Mouse (Mus musculus) C2C12 (cell line): ENCODE results near the gene Zfp978. TPM values are rescaled to one million over a fixed set of nuclear protein-coding genes. Genes with fewer than 3 reads are reported as not detected.
"Not testable (repeated sequence)": the region's sequence is repeated elsewhere in the genome, so short reads cannot be mapped to it uniquely, and the experiment has no call there.

Experiments
- H3K27me3 ChIP-seq: one replicate; pipeline ENCODE4 v1.6.1; 2011; ENCODE audit not compliant: control insufficient read depth, insufficient read depth, insufficient read length
- H3K36me3 ChIP-seq: one replicate; pipeline ENCODE4 v1.6.1; 2011; ENCODE audit not compliant: control insufficient read depth, insufficient read depth
- H3K4me3 ChIP-seq: one replicate; pipeline ENCODE4 v1.5.1; 2011; ENCODE audit warnings: mild to moderate bottlenecking, control low read depth; ENCODE audit not compliant: poor library complexity, insufficient read depth, severe bottlenecking
- H3K79me2 ChIP-seq: one replicate; pipeline ENCODE4 v1.6.1; 2011; ENCODE audit not compliant: control insufficient read depth, insufficient read depth
- H3K79me3 ChIP-seq: one replicate; pipeline ENCODE4 v1.6.1; 2011; ENCODE audit warnings: low read depth, control low read depth
- H3ac ChIP-seq: one replicate; pipeline ENCODE3; 2011; ENCODE audit warnings: low read depth; ENCODE audit not compliant: control insufficient read depth, insufficient read length
- CEBPB ChIP-seq: IDR thresholded peaks from one replicate; pipeline ENCODE4 v1.6.1; 2011; ENCODE audit warnings: low read depth, mild to moderate bottlenecking, control low read depth, moderate library complexity
- CTCF ChIP-seq: IDR thresholded peaks from one replicate; pipeline ENCODE4 v1.5.1; 2011; ENCODE audit not compliant: control insufficient read depth, insufficient read depth, insufficient read length
- FOSL1 ChIP-seq: IDR thresholded peaks from one replicate; pipeline ENCODE4 v1.8.0; 2011; ENCODE audit warnings: mild to moderate bottlenecking, low read length; ENCODE audit not compliant: poor library complexity, insufficient read depth, severe bottlenecking
- MAX ChIP-seq: IDR thresholded peaks from one replicate; pipeline ENCODE4 v1.6.1; 2011; ENCODE audit warnings: mild to moderate bottlenecking, control low read depth
- MYOD1 ChIP-seq: IDR thresholded peaks from one replicate; pipeline ENCODE4 v1.6.1; 2011; ENCODE audit warnings: low read depth; ENCODE audit not compliant: control insufficient read depth, insufficient read length
- MYOG ChIP-seq: IDR thresholded peaks from one replicate; pipeline ENCODE4 v1.6.1; 2011; ENCODE audit not compliant: control insufficient read depth, insufficient read length; ENCODE audit errors: extremely low read depth
- USF1 ChIP-seq: IDR thresholded peaks from one replicate; pipeline ENCODE4 v1.6.1; 2011; ENCODE audit warnings: low read depth, mild to moderate bottlenecking, control low read depth, moderate library complexity
- polyA plus RNA-seq: library from polyadenylated mRNA; unstranded; fragments of >200 nt; fragmentation: generic; extraction: Trizol; gene quantifications from one replicate; pipeline ENCODE4 v1.2.1, GENCODE M21; 2012; ENCODE audit warnings: missing spikeins

The Zfp978 gene
- polyA plus RNA-seq, 1 experiment, result 0.04 TPM

DNA sequence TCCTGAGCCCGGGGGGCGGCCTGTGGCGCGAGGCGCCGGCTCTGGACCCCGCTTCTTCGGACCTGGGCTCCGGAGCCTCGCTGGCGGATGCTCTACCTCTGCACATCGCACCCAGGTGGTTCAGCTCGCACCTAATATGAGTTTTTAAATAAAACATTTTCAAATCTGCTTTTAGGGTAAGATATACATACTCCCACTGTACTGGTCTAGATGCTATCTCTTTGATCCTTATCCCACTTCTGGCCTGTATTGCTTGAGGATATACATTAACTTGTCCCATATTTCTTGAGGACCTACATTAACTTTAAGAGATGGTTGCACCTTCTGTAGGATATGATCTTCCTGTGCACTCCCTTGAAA, 46.3 kb downstream of the Zfp978 start:
- no peaks in the 10 kb centered on the region for H3K79me2 ChIP-seq
- no peaks in the 10 kb centered on the region for H3K79me3 ChIP-seq
- no peaks in the 10 kb centered on the region for H3K27me3 ChIP-seq
- H3ac ChIP-seq, result no peak overlapping the region
- no peaks in the 10 kb centered on the region for H3K36me3 ChIP-seq
- H3K4me3 ChIP-seq, result no peak overlapping the region
- TF ChIP-seq CEBPB, result no peak
- no peak for TF ChIP-seq USF1
- TF ChIP-seq MYOD1, result no peak
- no peak for TF ChIP-seq MAX
- no peak for TF ChIP-seq FOSL1
- TF ChIP-seq MYOG, result no peak
- no peak for TF ChIP-seq CTCF

DNA sequence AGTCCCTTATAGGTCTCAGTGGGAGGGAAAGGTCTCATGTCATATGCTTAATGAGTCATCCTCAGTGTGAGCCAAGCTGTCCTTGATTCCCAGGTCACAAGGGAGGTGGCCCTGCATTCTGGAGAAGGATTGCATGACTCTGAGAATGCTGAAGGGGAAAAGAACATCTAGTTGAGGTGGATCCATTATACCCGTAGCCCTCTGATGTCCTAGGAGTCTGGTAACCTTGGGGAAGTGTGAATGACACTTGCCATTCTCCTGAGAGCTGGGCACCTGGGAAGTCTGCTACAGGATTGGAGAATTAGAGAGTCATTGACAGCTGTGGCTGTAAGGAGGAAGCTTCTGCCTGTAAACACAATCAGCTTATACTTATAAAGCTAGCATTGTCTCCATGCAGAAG, 55.3 kb downstream of the Zfp978 start:
- not testable (repeated sequence) for H3ac ChIP-seq, H3K79me3 ChIP-seq, H3K36me3 ChIP-seq, H3K79me2 ChIP-seq, H3K4me3 ChIP-seq, H3K27me3 ChIP-seq

DNA sequence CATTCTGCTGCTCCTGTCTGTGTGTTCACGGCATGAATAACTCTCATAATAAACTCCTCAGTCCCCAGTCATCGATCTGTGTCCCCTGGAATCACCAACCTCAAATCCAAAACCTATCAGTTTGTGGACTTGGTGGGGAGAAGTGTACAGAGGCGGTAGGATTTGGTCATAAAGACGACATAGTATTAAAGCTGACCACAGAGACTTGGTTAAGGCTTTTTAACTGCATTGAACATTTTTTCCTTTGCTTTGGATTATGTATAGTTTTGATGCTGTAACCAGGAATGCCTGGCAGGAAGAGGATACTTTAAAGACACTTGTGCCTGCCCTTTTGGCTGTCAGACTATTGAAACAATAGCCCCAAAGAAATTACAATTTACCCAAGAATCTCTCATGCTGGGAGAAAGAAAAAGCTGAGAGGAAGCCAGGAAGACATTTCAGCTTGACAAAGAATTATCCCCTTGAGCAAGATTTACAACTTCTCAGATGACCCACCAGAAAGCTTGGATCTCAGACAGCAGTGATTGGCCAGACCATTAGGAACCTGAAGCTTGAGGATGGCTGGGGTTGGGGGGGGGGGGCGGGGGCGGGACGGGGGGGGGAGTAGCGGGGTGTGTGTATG, 56.2 kb downstream of the Zfp978 start:
- TF ChIP-seq FOSL1 (no peak), MAX (no peak), CEBPB (no peak), MYOG (no peak), USF1 (no peak), CTCF (no peak), MYOD1 (no peak)
- H3ac ChIP-seq, result no peak overlapping the region
- H3K4me3 ChIP-seq, result no peak overlapping the region
- H3K79me3 ChIP-seq, result no peaks in the 10 kb centered on the region
- H3K36me3 ChIP-seq, result no peaks in the 10 kb centered on the region
- H3K79me2 ChIP-seq, result no peaks in the 10 kb centered on the region
- no peaks in the 10 kb centered on the region for H3K27me3 ChIP-seq

DNA sequence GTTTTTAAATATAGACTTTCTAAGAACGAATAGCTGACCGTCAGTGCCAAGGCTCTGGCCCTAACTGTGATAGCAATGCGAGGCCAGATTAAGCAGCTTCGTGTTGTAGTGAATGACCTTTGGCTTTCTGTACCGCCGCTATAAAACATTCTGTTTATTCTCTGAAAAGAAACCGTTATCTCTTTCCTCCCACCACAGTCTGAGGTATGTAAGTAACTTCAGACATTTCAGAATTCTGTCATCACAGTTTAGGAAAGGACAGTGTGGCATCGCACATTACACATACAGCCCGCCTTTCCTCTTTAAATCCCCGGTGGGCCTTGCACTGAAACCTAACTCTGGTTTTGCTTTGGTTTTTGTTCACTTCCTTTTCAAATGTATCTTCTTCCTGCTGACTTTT, 56.8 kb downstream of the Zfp978 start:
- no peak overlapping the region for H3K4me3 ChIP-seq
- TF ChIP-seq USF1 (no peak), MAX (no peak), FOSL1 (no peak), MYOG (no peak), CTCF (no peak), CEBPB (no peak), MYOD1 (no peak)
- no peaks in the 10 kb centered on the region for H3K27me3 ChIP-seq
- no peak overlapping the region for H3ac ChIP-seq
- no peaks in the 10 kb centered on the region for H3K36me3 ChIP-seq
- no peaks in the 10 kb centered on the region for H3K79me3 ChIP-seq
- no peaks in the 10 kb centered on the region for H3K79me2 ChIP-seq

DNA sequence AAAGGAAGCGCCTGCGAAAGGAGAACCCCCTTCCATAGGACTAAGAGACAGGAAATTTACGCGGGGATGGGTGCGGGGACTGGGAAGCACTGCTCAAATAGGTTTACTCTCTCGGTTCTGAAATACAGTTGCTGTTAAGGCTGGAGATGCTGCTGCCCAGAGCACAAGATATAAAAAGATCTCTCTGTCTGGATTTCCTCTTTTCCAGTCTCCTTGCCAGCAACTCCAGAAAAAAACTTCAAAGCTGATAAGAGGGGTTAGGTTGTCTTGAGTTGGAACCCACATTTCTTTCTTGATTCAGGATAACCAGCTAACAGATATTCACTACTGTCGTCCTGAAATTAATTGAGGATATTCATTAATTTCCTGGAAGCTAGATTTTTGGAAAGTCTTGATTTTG, 57.2 kb downstream of the Zfp978 start:
- H3K79me2 ChIP-seq, H3ac ChIP-seq, H3K4me3 ChIP-seq, H3K27me3 ChIP-seq, H3K79me3 ChIP-seq, H3K36me3 ChIP-seq: not testable (repeated sequence)

DNA sequence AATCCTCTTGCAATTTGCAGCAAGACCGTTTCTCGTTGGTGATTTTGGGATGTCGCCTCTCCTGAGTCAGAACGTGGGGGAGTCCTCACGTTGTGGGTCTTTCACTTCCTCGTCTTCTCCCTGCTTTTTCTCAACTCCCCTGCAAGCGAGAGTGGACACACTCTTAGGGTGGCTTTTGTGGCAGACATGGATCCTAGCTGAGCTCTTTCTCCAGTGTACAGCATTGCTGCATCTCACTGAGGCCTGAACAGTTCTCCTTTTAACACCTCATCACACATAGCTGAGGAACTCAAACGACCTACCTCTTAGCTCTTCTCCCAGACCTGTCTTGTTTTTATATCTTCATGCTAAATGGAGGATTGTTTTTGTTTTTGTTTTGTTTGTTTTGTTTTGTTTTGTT, 58.1 kb downstream of the Zfp978 start:
- H3ac ChIP-seq, H3K79me3 ChIP-seq, H3K4me3 ChIP-seq, H3K36me3 ChIP-seq, H3K79me2 ChIP-seq, H3K27me3 ChIP-seq: not testable (repeated sequence)

DNA sequence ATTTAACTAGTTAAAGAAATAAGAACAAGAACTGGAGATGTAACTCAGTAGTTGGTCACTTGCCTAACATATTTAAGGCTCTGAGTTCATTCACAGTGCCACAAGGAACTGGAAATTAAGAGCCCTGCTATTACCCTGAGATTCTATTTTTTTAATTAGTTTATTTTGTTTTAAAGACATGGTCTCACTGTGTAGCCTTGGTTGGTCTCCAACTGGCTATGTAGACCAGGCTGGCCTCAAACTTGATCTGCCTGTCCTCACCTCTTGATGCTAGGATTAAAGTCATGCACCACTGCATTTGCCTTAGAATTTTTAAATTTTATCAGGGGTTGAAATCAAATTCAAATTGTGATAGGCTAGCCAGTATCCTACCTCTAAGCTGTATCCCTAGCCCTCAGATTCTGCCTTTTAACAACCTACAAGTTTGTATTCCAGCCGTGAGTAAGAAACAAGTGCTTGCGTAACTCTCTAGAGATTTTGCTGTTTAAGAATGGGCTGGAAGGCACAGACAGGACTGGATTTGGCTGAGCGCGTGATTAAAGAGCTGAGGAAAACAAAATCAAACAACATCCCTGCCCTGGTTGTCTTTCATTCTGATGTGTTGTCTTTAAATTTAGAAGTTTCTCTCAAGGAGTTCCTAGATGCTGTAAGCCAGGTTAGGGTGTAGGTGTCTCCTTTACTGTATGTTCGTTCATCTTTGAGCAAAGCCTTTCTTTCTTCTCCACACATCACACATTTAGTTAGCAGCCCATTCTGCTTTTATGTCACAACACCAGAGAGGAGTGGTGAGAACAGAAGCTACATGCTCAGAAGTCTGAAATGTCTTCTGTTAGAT, 58.9 kb downstream of the Zfp978 start:
- not testable (repeated sequence) for H3K27me3 ChIP-seq, H3K36me3 ChIP-seq, H3K79me3 ChIP-seq, H3ac ChIP-seq, H3K79me2 ChIP-seq, H3K4me3 ChIP-seq
